Mouse (Mus musculus): ENCODE measurements around the gene Grin1. TPM values are rescaled to one million over a fixed set of nuclear protein-coding genes. Genes with fewer than 3 reads are reported as not detected.
A peak's percentile ranks its signal among the peaks of the same experiment; 100 is the strongest.

The Grin1 gene
- 0.71 and 0.87 TPM in 2 replicates for polyA plus RNA-seq (2015; fragmentation: Nextera tagmentation; extraction: Ambion mirVana)

DNA sequence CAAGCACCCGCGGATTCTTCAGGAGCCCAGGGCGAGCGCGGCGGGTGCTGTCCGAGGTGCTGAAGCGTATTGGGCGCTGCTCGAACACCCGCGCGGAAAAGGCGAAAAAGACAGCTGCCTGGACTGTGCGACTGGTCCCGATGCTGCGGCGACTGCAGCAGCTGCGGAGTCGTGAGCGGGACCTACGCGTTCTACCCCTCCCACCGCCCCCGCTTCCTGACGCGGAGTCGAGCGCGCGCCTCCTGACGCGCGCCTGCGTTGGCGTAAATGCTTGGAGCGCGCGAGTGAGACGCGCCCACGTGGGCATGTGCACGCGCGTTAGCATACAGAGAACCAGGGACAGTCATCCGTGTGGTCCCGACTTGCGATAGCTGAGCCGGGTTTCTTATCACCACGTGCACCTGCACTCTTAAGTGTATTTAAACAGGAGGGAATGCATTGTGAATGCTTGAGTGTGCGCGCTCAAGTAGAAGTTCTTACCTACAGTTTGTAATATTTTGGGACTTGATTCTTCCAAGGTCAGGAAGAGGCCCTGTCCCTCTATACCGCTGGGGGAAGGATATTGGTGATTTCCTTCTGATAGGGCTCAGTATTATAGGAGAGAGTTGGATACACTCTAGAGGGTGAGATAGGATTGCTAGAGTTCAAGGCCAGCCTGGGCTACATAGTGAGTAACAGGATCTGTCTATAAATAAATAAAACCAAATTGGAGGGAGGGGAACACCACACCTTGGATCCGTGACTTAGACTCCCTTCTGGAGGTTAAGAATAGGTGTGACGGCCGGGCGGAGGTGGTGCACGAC, at the start of gene Grin1:
TSS of gene Grin1 (minus strand) at position 217 of the 803 bp plus-strand sequence.
- H3K4me3 ChIP-seq, result peak within 1 kb of the TSS; percentile 33
- H3K9me3 ChIP-seq, result no peaks in the 10 kb centered on the region
- peak within 1 kb of the TSS; percentile 54 for H3K4me2 ChIP-seq
- no peak within 1 kb of the TSS for H3K27ac ChIP-seq
- H3K9ac ChIP-seq, result no peak within 1 kb of the TSS
- peaks cover 10% of the 10 kb centered on the region for H3K4me1 ChIP-seq
- peak; percentile 56; the same call in 1 of the 2 replicates for ATAC-seq (ENCODE audit: insufficient number of reproducible peaks, low FRiP score, low TSS enrichment, low read depth)
- no peaks in the 10 kb centered on the region for H3K36me3 ChIP-seq
- 10% methylated on average over 58 of the region's 58 CpGs for WGBS
- peaks cover 68% of the 10 kb centered on the region for H3K27me3 ChIP-seq

DNA sequence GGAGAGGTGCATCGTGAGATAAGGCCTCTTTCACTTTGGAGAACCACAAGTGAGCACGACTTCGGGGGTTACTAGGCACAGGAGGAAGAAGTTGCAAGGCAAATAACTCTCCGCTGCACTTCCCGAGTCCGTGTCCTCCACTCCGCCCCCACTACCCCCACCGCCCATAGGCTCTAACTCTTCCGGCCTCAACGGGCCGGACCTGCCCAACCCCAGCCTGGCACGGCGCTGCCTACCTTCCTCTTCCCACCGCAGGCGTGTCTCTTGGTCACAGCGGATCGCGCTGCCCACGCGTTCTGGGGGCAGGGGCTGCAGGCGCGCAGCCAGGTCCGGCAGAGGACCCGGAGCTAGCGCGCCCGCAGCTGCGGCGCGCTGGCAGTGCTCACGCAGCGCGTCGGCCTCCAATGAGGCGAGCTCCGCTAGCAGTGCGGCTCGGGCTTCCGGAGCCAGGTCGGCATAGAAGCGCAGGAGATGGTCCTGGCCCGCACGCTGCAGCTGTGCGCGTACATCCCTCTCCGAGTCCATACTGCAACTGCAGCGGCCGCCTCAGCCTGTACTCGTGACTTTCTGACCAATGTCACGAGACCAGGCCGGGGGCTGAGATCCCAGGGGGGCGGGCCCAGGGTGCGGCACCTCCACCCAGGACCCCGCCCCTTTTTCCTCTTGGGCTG, 46.2 kb upstream of the Grin1 start, which contains the start of gene Uap1l1:
TSS of gene Uap1l1 (minus strand) at position 592 of the 671 bp plus-strand sequence.
- ATAC-seq (ENCODE audit: insufficient number of reproducible peaks, low FRiP score, low TSS enrichment, low read depth), result peak; percentile 71
- Histone ChIP-seq H3K4me3 (peak within 1 kb of the TSS; percentile 63), H3K27me3 (peaks cover 23% of the 10 kb centered on the region), H3K27ac (peak within 1 kb of the TSS; percentile 59; the same call in 1 of the 2 replicates), H3K36me3 (0 out of 2 replicates have a peak, but pooled peaks cover 4% of the 10 kb centered on the region), H3K9me3 (no peaks in the 10 kb centered on the region), H3K9ac (peak within 1 kb of the TSS; percentile 67), H3K4me1 (peaks cover 3% of the 10 kb centered on the region), H3K4me2 (peak within 1 kb of the TSS; percentile 97)
- WGBS, result under 1% methylated on average over 54 of the region's 54 CpGs

DNA sequence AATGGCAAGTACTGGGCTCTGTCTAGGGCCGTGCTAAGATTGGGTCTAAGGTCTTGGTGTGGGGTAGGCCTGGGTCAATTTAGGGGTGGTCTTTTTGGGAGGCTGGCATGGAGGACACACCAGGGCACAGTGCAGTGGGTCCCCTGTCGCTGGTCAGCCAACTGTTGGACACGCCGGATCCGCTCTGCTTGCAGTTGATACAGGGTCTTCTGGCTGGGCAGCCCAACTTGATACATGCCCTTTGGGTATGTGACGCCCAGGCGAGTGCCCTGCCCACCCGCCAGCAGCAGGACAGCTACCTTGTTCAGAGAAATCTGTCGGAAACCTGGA, 45.7 kb upstream of the Grin1 start:
- H3K9ac ChIP-seq, result peak overlapping the region; percentile 67; the same call in 1 of the 2 replicates
- H3K27ac ChIP-seq, result no peak overlapping the region
- H3K4me2 ChIP-seq, result peak overlapping the region; percentile 97
- ATAC-seq (ENCODE audit: insufficient number of reproducible peaks, low FRiP score, low TSS enrichment, low read depth), result no peak
- WGBS, result 25% methylated on average over 9 of the region's 9 CpGs
- H3K4me1 ChIP-seq, result peaks cover 3% of the 10 kb centered on the region
- H3K27me3 ChIP-seq, result peaks cover 23% of the 10 kb centered on the region
- H3K36me3 ChIP-seq, result peaks cover 7% of the 10 kb centered on the region; the same call in 1 of the 2 replicates
- no peaks in the 10 kb centered on the region for H3K9me3 ChIP-seq
- peak overlapping the region; percentile 63 for H3K4me3 ChIP-seq

DNA sequence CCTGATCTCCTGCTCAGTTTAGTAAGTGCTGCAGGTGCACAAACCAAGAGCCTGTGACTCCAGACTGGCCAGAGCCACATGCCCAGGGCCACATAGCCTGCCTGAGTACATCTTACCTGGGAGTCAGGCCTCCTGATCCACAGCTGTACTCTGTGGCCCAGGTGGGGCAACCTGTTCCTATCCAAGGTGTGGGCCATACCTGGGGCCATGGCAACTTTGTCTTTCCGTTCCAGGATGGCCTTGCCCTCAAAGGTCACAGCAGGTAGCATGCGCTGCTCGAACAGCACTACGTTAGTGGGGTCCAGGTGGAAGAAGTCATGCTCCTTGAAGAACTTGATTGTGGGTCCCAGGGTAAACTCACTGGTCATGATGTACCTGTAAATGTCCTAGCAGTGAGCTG, 45.3 kb upstream of the Grin1 start:
- Histone ChIP-seq H3K4me2 (peak overlapping the region; percentile 97; the same call in 1 of the 2 replicates), H3K9me3 (no peaks in the 10 kb centered on the region)

DNA sequence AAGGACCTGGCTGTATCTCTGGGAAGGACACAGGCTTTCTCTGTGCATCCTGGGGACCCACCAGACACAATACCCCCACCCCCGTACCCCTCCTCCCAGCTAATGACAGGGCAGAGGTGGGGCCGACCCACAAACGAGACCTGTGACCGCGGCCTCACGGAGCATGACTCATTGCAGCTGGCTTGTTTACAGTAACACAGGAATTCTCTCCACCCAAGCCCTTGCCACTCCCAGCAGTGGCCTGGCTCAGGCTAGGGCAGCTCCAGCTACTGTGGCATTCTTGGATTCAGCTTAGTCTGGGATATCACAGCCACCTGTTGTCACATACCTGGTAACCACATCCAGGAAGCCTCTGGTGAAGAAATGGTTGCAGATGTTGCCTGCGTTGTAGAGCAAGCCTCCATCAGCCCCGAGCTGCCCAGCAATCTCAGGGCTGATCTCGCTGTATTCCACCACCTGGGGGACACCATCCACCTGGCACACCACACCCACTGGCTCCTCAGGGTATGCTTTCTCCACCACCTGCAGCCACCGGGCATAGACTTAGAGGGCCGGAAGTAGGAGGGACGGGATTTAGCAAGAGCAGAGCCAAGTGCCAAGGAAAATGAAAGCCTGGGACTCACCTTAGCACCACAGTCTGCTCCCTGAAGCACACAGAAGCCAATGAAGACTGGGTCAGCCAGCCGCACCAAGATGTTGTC, 44.6 kb upstream of the Grin1 start:
- WGBS, result 48% methylated on average over 13 of the region's 13 CpGs
- H3K9ac ChIP-seq, result no peak overlapping the region
- H3K36me3 ChIP-seq, result peaks cover 7% of the 10 kb centered on the region; the same call in 1 of the 2 replicates
- no peak overlapping the region for H3K4me2 ChIP-seq
- no peak for ATAC-seq (ENCODE audit: insufficient number of reproducible peaks, low FRiP score, low TSS enrichment, low read depth)
- no peak overlapping the region for H3K4me3 ChIP-seq
- H3K9me3 ChIP-seq, result no peaks in the 10 kb centered on the region
- H3K27me3 ChIP-seq, result peaks cover 21% of the 10 kb centered on the region
- H3K27ac ChIP-seq, result no peak overlapping the region
- H3K4me1 ChIP-seq, result peaks cover 3% of the 10 kb centered on the region

More for the DNA sequence above, 45.3 kb upstream of the Grin1 start:
- no peak overlapping the region for H3K9ac ChIP-seq
- peaks cover 23% of the 10 kb centered on the region for H3K27me3 ChIP-seq
- H3K36me3 ChIP-seq, result peaks cover 7% of the 10 kb centered on the region; the same call in 1 of the 2 replicates
- peaks cover 3% of the 10 kb centered on the region for H3K4me1 ChIP-seq
- no peak for ATAC-seq (ENCODE audit: insufficient number of reproducible peaks, low FRiP score, low TSS enrichment, low read depth)
- H3K4me3 ChIP-seq, result peak overlapping the region; percentile 63; the same call in 1 of the 2 replicates
- WGBS, result 87% methylated on average over 4 of the region's 4 CpGs
- no peak overlapping the region for H3K27ac ChIP-seq

DNA sequence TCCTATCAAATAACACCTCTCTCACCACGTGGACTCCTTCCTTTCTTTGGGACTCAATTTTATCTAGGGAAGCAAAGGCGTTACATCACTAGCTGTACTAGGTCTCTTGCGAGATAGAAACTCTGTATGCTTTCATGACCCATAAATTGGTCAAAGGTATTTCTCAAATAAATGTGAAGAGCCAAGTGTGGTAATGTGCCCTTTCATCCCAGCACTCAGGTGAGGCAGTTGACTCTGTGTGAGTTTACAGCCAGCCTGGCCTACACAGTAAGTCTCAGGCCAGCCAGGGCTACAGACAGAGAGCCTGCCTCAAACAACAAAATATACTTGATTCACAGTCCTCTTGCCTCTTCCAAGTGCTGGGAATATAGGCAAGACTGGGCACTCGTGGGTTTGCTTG, 40.9 kb upstream of the Grin1 start:
- WGBS, result 76% methylated on average over 4 of the region's 4 CpGs
- H3K9ac ChIP-seq, result no peak overlapping the region
- H3K27ac ChIP-seq, result no peak overlapping the region
- H3K27me3 ChIP-seq, result peaks cover 10% of the 10 kb centered on the region
- no peak overlapping the region for H3K4me2 ChIP-seq
- no peak for ATAC-seq (ENCODE audit: insufficient number of reproducible peaks, low FRiP score, low TSS enrichment, low read depth)
- peaks cover 7% of the 10 kb centered on the region; the same call in 1 of the 2 replicates for H3K36me3 ChIP-seq
- H3K9me3 ChIP-seq, result no peaks in the 10 kb centered on the region
- H3K4me1 ChIP-seq, result peaks cover 21% of the 10 kb centered on the region
- H3K4me3 ChIP-seq, result no peak overlapping the region

DNA sequence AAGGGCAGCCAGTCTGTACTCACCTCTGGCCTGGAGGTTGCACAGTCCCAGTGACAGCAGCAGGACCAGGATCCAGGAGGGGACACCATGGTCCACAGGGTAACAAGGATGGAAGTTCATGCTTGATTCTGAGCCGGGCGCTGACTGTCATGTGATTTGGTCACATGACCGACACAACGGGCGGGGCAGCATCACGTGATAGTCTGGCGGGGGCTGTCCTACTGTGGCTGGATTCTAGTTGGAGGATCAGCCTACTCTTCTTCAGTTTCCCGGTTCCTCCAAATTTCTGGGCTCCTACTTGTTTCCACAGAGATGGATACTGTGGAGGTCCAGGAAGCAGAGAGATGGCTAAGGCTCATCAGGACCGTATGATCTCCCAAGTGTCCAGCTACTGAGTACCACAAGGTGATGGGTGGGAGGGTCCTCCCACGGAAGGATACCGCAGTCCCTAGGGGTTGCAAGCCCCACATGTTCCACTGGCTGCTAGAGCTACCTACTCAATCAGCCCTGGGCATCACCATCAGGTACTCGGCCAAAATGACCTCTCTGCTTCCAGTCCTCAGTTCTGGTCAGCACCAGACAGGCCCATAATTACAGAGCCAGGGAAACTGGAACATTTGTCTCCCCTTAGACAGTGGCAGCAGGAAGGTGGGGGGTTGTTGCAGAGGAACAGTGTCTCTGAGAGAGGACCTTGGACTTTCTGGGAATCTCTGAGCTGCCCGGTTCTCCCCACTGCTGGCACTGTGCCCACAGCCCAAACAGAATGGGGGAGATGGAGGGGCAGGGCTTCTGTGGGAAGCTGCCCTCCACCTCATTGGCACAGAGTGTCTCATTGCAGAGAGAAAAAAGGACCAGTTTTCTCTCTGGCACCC, 37.5 kb upstream of the Grin1 start, which contains the start of gene Dpp7:
TSS of gene Dpp7 (minus strand) at position 152 of the 872 bp plus-strand sequence.
- Histone ChIP-seq H3K27ac (no peak within 1 kb of the TSS), H3K4me1 (peaks cover 21% of the 10 kb centered on the region), H3K4me3 (peak within 1 kb of the TSS; percentile 56), H3K4me2 (peak within 1 kb of the TSS; percentile 88), H3K27me3 (no peaks in the 10 kb centered on the region), H3K36me3 (peaks cover 25% of the 10 kb centered on the region), H3K9ac (peak within 1 kb of the TSS; percentile 44), H3K9me3 (no peaks in the 10 kb centered on the region)
- ATAC-seq (ENCODE audit: insufficient number of reproducible peaks, low FRiP score, low TSS enrichment, low read depth), result peak; percentile 70
- 5% methylated on average over 13 of the region's 13 CpGs for WGBS

DNA sequence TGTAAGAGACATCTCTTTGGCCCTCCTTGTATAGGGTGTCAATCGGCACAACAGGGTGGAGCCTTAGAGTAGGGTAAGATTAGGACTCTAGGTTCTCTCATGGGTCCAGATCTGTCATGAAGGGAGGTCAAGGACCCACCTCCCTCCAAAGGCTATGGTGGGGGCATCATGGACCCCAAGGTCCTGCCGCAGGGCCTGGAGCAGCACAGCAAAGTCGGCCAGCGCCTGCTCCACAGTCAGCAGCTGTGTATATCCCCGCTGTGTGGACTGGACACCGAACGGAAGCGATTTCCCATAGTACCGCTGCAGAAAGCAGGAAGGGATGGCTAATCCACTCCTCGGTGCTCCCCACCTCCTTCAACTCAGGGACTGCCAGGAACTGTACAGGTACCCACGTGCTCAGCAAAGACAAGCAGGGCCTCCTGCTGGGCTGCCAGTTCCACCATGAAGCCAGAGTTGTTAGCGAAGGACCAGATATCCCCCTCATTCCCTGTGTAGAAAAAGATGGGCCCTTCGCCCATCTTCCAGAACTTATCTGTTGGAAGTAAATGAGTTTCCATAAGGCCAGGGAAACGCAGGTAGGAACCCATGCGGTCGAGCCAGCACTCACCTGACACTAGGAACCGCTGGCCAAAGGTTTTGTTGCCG, 36.6 kb upstream of the Grin1 start:
- 36% methylated on average over 18 of the region's 18 CpGs for WGBS
- H3K4me2 ChIP-seq, result peak overlapping the region; percentile 88
- peak overlapping the region; percentile 44 for H3K9ac ChIP-seq
- H3K27me3 ChIP-seq, result no peaks in the 10 kb centered on the region
- H3K36me3 ChIP-seq, result peaks cover 34% of the 10 kb centered on the region
- peak overlapping the region; percentile 56 for H3K4me3 ChIP-seq
- ATAC-seq (ENCODE audit: insufficient number of reproducible peaks, low FRiP score, low TSS enrichment, low read depth), result no peak
- peaks cover 21% of the 10 kb centered on the region for H3K4me1 ChIP-seq
- H3K27ac ChIP-seq, result no peak overlapping the region
- H3K9me3 ChIP-seq, result no peaks in the 10 kb centered on the region

DNA sequence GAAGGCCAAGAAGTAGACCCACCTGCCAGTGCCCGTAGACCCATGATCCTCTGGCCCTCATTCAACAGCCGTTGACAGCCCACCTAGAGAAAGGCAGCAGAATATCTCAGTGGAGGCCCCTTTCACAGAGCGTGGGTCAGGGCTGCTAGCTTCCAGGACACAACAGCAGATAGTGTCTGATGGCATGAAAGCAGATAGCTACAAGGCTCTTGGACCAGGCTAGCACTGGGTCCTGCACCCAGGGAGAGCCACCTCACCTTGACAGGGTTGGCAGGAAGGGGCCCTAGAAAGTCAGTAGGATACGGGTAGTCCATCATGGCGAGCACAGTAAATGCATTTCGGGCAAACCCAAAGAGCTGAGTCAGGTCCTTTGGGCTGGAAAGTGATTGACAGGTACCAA, 35.2 kb upstream of the Grin1 start:
- H3K27ac ChIP-seq, result no peak overlapping the region
- H3K4me2 ChIP-seq, result no peak overlapping the region
- 85% methylated on average over 6 of the region's 6 CpGs for WGBS
- no peak overlapping the region for H3K9ac ChIP-seq
- peaks cover 45% of the 10 kb centered on the region for H3K36me3 ChIP-seq
- no peak overlapping the region for H3K4me3 ChIP-seq
- no peaks in the 10 kb centered on the region for H3K9me3 ChIP-seq
- no peaks in the 10 kb centered on the region for H3K27me3 ChIP-seq
- peaks cover 21% of the 10 kb centered on the region for H3K4me1 ChIP-seq
- ATAC-seq (ENCODE audit: insufficient number of reproducible peaks, low FRiP score, low TSS enrichment, low read depth), result no peak

DNA sequence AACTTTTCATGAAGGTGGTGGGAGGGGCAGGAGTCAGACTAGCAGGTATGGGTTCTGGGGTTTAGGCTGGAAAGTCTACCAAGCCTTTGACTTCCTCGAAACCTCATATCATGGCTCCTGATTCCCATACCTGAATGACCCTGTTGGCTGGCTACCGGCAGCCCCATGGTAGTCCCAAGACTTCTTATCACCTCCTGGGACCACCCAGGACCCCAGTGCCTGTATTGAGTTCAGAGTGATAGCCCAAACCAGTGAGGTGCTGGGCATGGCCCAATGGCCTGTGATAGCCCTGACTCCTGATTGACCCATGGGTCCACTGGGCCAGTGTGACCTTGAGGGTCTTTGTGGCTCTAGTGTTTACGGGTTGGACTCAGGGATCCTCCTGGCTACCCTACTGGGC, 31.7 kb upstream of the Grin1 start:
- H3K4me1 ChIP-seq, result peaks cover 8% of the 10 kb centered on the region
- peaks cover 77% of the 10 kb centered on the region for H3K36me3 ChIP-seq
- no peaks in the 10 kb centered on the region for H3K27me3 ChIP-seq
- H3K9ac ChIP-seq, result no peak overlapping the region
- no peaks in the 10 kb centered on the region for H3K9me3 ChIP-seq
- ATAC-seq (ENCODE audit: insufficient number of reproducible peaks, low FRiP score, low TSS enrichment, low read depth), result no peak
- no peak overlapping the region for H3K4me3 ChIP-seq
- no peak overlapping the region for H3K27ac ChIP-seq
- no peak overlapping the region for H3K4me2 ChIP-seq
- 97% methylated on average over 3 of the region's 3 CpGs for WGBS

Data from limb, embryonic 15.5 days (tissue).